Mouse (Mus musculus) heart, adult 2 months (tissue): ENCODE data around the gene Msi2. TPM values are rescaled to one million over a fixed set of nuclear protein-coding genes. Genes with fewer than 3 reads are reported as not detected.

Experiments used
- DNase-seq, 2 experiments: peaks; one replicate each; pipeline ENCODE4 v3.0.0; 2021
- H3K27ac ChIP-seq: fragments of 200-600 bp; 2 replicates; pipeline ENCODE4 v1.8.1; 2022
- H3K27me3 ChIP-seq: fragments of 200-500 bp; 2 replicates; pipeline ENCODE4 v1.6.1; 2012; ENCODE audit warnings: mild to moderate bottlenecking, low read length, inconsistent platforms, mixed read lengths; ENCODE audit not compliant: control insufficient read depth, insufficient read depth
- H3K36me3 ChIP-seq: fragments of 200-500 bp; 2 replicates; pipeline ENCODE4 v1.6.1; 2012; ENCODE audit warnings: low read length, inconsistent platforms; ENCODE audit not compliant: control insufficient read depth, insufficient read depth
- H3K4me1 ChIP-seq: fragments of 200-500 bp; 2 replicates; pipeline ENCODE4 v1.6.1; 2011; ENCODE audit warnings: low read length; ENCODE audit not compliant: control insufficient read depth, insufficient read depth
- H3K4me3 ChIP-seq: fragments of 200-600 bp; 2 replicates; pipeline ENCODE4 v1.8.1; 2022
- H3K79me2 ChIP-seq: fragments of 200-500 bp; replicated peaks from 2 replicates; pipeline ENCODE4 v1.6.1; 2012; ENCODE audit warnings: mild to moderate bottlenecking, inconsistent platforms, low read length, moderate library complexity, mixed read lengths; ENCODE audit not compliant: control insufficient read depth, insufficient read depth
- H3K9ac ChIP-seq: fragments of 200-500 bp; 2 replicates; pipeline ENCODE4 v1.6.1; 2012; ENCODE audit warnings: low read depth, mild to moderate bottlenecking, control low read depth, inconsistent platforms, low read length, mixed read lengths
- CTCF ChIP-seq: fragments of 200-600 bp; IDR thresholded peaks from 2 replicates; pipeline ENCODE4 v1.8.1; 2022; ENCODE audit warnings: antibody characterized with exemption, mild to moderate bottlenecking, moderate library complexity
- EP300 ChIP-seq: fragments of 200-500 bp; IDR thresholded peaks from 2 replicates; pipeline ENCODE4 v1.6.1; 2011; ENCODE audit warnings: low read depth, low read length, control low read depth; ENCODE audit not compliant: insufficient read depth
- POLR2A ChIP-seq: fragments of 200-500 bp; IDR thresholded peaks from 2 replicates; pipeline ENCODE4 v1.6.1; 2011; ENCODE audit warnings: mild to moderate bottlenecking, low read depth, low read length, control low read depth; ENCODE audit not compliant: insufficient read depth
- WGBS: fragments of 180-500 bp; shearing (Covaris S2); methylation state at CpG from one replicate; pipeline ENCODE4 v1.1.7; 2018; 5-methylcytosine and 5-hydroxymethylcytosine counted together
- intact Hi-C: fragments of 180-260 bp; cut with DNase I; formaldehyde crosslinking; loops from one replicate; pipeline ENCODE4 v1.15.1; 2025
- polyA plus RNA-seq: library from polyadenylated mRNA; depleted of rRNA; stranded (reverse); fragments of >200 nt; gene quantifications from 2 replicates; pipeline ENCODE4 v1.2.3, GENCODE M21; 2012
- total RNA-seq, 2 experiments: library from RNA; stranded (reverse); gene quantifications; 2 replicates each; pipeline ENCODE4 v1.2.3; 2021

Gene Msi2
- total and polyA plus RNA-seq, 3 experiments: 42.5 to 208 (median 176) TPM

GRCm38 (mm10) chr11:88400926-88401325 is 317.4 kb downstream of the Msi2 start:
- intact Hi-C loops: no loop called here
- DNase-seq: no peak
- Histone ChIP-seq H3K9ac (no peak overlapping the region; the same call in 1 of the 2 replicates), H3K27ac (no peak overlapping the region; the same call in 1 of the 2 replicates), H3K4me1 (peaks cover 17% of the 10 kb centered on the region), H3K4me3 (no peak overlapping the region), H3K27me3 (no peaks in the 10 kb centered on the region), H3K79me2 (no peaks in the 10 kb centered on the region), H3K36me3 (no peaks in the 10 kb centered on the region)
- 68% methylated on average over 10 of the region's 10 CpGs for WGBS
- TF ChIP-seq EP300: no peak
- no peak for TF ChIP-seq CTCF
- TF ChIP-seq POLR2A: no peak

- H3K36me3 ChIP-seq: 0 out of 2 replicates have a peak, but pooled peaks cover 2% of the 10 kb centered on the region
- no peak overlapping the region for H3K9ac ChIP-seq
- DNase-seq: no peak
- 77% methylated on average over 6 of the region's 6 CpGs for WGBS
- no peak for TF ChIP-seq CTCF
- H3K79me2 ChIP-seq: no peaks in the 10 kb centered on the region
- H3K4me1 ChIP-seq: peaks cover 19% of the 10 kb centered on the region
- no peak overlapping the region; the same call in 1 of the 2 replicates for H3K27ac ChIP-seq
- intact Hi-C loops: no loop called here
- no peak overlapping the region for H3K4me3 ChIP-seq
- H3K27me3 ChIP-seq: no peaks in the 10 kb centered on the region
These were observed 318.1 kb downstream of the Msi2 start for GRCm38 (mm10) chr11:88400235-88400634.

DNA sequence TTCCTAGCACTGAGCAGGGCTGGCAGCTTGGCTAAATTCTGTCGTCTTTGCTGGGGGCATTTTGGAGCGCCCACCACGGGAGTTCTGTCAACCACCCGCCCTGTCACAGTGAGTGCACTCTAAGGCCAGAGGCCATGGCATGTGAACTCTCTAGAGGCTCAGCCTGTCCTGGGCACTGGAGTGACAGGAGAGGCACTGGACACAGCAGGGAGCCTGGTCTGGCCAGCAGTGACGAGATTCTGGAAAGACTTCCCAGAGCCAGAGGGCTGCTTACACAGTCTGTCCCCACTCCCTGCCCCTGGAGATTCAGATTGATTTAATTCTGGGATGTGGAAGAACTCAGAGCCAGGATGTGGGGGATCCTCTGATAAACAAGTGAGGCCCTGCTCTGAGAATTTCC is 318.9 kb downstream of the Msi2 start:
- intact Hi-C loops: no loop called here
- no peak for DNase-seq
- Histone ChIP-seq H3K27me3 (no peaks in the 10 kb centered on the region), H3K4me3 (no peak overlapping the region), H3K27ac (no peak overlapping the region; the same call in 1 of the 2 replicates), H3K4me1 (peaks cover 18% of the 10 kb centered on the region), H3K79me2 (no peaks in the 10 kb centered on the region), H3K36me3 (0 out of 2 replicates have a peak, but pooled peaks cover 2% of the 10 kb centered on the region), H3K9ac (no peak overlapping the region)
- no peak for TF ChIP-seq CTCF
- no peak for TF ChIP-seq POLR2A
- TF ChIP-seq EP300: no peak
- WGBS: 47% methylated on average over 5 of the region's 5 CpGs

- Histone ChIP-seq H3K4me1 (peaks cover 20% of the 10 kb centered on the region), H3K27me3 (no peaks in the 10 kb centered on the region), H3K9ac (no peak overlapping the region), H3K79me2 (no peaks in the 10 kb centered on the region), H3K4me3 (no peak overlapping the region), H3K36me3 (0 out of 2 replicates have a peak, but pooled peaks cover 2% of the 10 kb centered on the region), H3K27ac (no peak overlapping the region; the same call in 1 of the 2 replicates)
- intact Hi-C loops: no loop called here
- TF ChIP-seq POLR2A: no peak
- no peak for TF ChIP-seq EP300
- no peak for TF ChIP-seq CTCF
- no peak for DNase-seq
- WGBS: 77% methylated on average over 5 of the region's 5 CpGs
These were observed 319.3 kb downstream of the Msi2 start for GRCm38 (mm10) chr11:88399028-88399427.

GRCm38 (mm10) chr11:88395076-88395990 is 323.0 kb downstream of the Msi2 start:
- no peaks in the 10 kb centered on the region for H3K79me2 ChIP-seq
- H3K4me3 ChIP-seq: no peak overlapping the region
- peak overlapping the region; percentile 23 for H3K27ac ChIP-seq
- H3K27me3 ChIP-seq: no peaks in the 10 kb centered on the region
- TF ChIP-seq EP300 (no peak), POLR2A (no peak), CTCF (no peak)
- 62% methylated on average over 8 of the region's 8 CpGs for WGBS
- H3K36me3 ChIP-seq: 0 out of 2 replicates have a peak, but pooled peaks cover 2% of the 10 kb centered on the region
- intact Hi-C loops: no loop called here
- DNase-seq: no peak
- no peak overlapping the region for H3K9ac ChIP-seq
- H3K4me1 ChIP-seq: peaks cover 11% of the 10 kb centered on the region
